Mouse (Mus musculus): Measurements from ENCODE around the gene Dbr1. TPM values are rescaled to one million over a fixed set of nuclear protein-coding genes. Genes with fewer than 3 reads are reported as not detected.
A peak's percentile ranks its signal among the peaks of the same experiment; 100 is the strongest.

The Dbr1 gene
- polyA plus RNA-seq, 1 experiment from 2014 or later, result 17.2 TPM

DNA sequence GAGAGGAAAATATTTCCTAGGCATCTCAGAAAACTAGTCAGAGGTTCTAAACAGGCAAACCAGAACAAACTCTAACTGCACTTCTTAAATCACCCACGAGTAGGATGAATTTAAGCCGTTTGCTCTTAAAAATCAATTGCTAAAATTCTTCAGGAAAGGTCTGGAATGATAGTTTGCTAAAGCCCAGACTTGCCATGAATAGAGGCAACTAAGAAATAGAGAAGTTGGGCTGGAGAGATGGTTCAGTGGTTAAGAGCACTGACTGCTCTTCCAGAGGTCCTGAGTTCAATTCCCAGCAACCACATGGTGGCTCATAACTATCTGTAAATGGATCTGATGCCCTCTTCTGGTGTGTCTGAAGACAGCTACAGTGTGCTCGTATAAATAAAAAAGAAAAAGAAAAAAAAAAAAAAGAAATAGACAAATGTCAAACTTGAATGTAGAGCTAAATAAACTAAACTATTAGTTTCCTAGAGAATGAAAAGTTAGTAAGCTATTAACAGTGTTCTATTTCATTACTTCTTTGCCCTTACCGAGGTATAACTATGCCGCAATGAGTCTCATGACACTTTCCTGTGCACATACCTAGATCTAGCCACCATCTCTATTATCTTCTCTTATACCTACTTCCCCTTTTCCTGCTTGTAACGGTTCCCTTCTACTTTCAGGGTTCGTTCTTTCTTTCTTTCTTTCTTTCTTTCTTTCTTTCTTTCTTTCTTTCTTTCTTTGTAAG is 16.6 kb upstream of the Dbr1 start:
- H3K36me3 ChIP-seq (ENCODE audit: control insufficient read depth, insufficient read depth), result no peaks in the 10 kb centered on the region
- H3K27ac ChIP-seq (ENCODE audit: low read length), result no peak overlapping the region
- H3K9ac ChIP-seq (ENCODE audit: low read length), result no peak overlapping the region
- H3K4me2 ChIP-seq (ENCODE audit: low read depth, low read length), result no peak overlapping the region
- peaks cover 7% of the 10 kb centered on the region for H3K4me1 ChIP-seq (ENCODE audit: control insufficient read depth, insufficient read depth, low read length)
- no peak for ATAC-seq (replicated peaks; ENCODE audit: extremely low read depth, insufficient read depth, low FRiP score)
- no peaks in the 10 kb centered on the region for H3K27me3 ChIP-seq (ENCODE audit: control insufficient read depth, insufficient read depth, low read length)
- H3K9me3 ChIP-seq (replicated peaks; ENCODE audit: control insufficient read depth, low read length), result no peaks in the 10 kb centered on the region
- no peak overlapping the region for H3K4me3 ChIP-seq (ENCODE audit: low read length)
- 79% methylated on average over 7 of the region's 7 CpGs for WGBS

- H3K4me3 ChIP-seq (ENCODE audit: low read length), result no peak overlapping the region
- H3K9ac ChIP-seq (ENCODE audit: low read length), result no peak overlapping the region
- no peaks in the 10 kb centered on the region for H3K9me3 ChIP-seq (replicated peaks; ENCODE audit: control insufficient read depth, low read length)
- no peak overlapping the region for H3K27ac ChIP-seq (ENCODE audit: low read length)
- no peaks in the 10 kb centered on the region for H3K27me3 ChIP-seq (ENCODE audit: control insufficient read depth, insufficient read depth, low read length)
- H3K36me3 ChIP-seq (ENCODE audit: control insufficient read depth, insufficient read depth), result no peaks in the 10 kb centered on the region
- peaks cover 7% of the 10 kb centered on the region for H3K4me1 ChIP-seq (ENCODE audit: control insufficient read depth, insufficient read depth, low read length)
- no peak for ATAC-seq (replicated peaks; ENCODE audit: extremely low read depth, insufficient read depth, low FRiP score)
- no peak overlapping the region for H3K4me2 ChIP-seq (ENCODE audit: low read depth, low read length)
Observed at GRCm38 (mm10) chr9:99559557-99559904, 16.1 kb upstream of the Dbr1 start.

GRCm38 (mm10) chr9:99560389-99560788 is 15.2 kb upstream of the Dbr1 start:
- WGBS, result 89% methylated on average over 3 of the region's 3 CpGs

DNA sequence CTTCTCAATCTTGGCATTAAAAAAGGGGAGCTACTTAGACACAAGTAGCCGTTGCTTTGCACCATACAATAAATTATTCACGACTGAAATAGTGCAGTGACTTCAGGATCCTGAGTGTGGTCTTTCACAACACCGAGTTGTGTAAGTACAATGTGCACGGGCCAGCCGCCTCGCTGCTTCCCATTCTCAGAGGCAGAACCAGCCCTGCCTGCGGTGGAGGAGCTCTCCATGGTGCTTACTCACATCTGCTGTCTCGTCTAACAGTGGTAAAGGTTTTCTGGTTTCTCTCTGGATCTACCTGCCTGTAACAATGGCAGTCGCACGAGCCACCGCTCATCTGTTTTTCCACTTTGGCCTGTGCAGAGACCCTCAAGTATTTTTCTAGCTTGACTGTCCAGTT is 11.9 kb upstream of the Dbr1 start:
- no peak overlapping the region for H3K9ac ChIP-seq (ENCODE audit: low read length)
- no peaks in the 10 kb centered on the region for H3K36me3 ChIP-seq (ENCODE audit: control insufficient read depth, insufficient read depth)
- ATAC-seq (replicated peaks; ENCODE audit: extremely low read depth, insufficient read depth, low FRiP score), result no peak
- H3K9me3 ChIP-seq (replicated peaks; ENCODE audit: control insufficient read depth, low read length), result no peaks in the 10 kb centered on the region
- no peak overlapping the region for H3K27ac ChIP-seq (ENCODE audit: low read length)
- H3K4me2 ChIP-seq (ENCODE audit: low read depth, low read length), result no peak overlapping the region
- H3K4me1 ChIP-seq (ENCODE audit: control insufficient read depth, insufficient read depth, low read length), result peaks cover 12% of the 10 kb centered on the region
- H3K4me3 ChIP-seq (ENCODE audit: low read length), result no peak overlapping the region
- no peaks in the 10 kb centered on the region for H3K27me3 ChIP-seq (ENCODE audit: control insufficient read depth, insufficient read depth, low read length)
- WGBS, result 16% methylated on average over 11 of the region's 11 CpGs

More at GRCm38 (mm10) chr9:99560389-99560788, 15.2 kb upstream of the Dbr1 start:
- Histone ChIP-seq H3K27me3 (ENCODE audit: control insufficient read depth, insufficient read depth, low read length) (no peaks in the 10 kb centered on the region), H3K4me1 (ENCODE audit: control insufficient read depth, insufficient read depth, low read length) (peaks cover 7% of the 10 kb centered on the region), H3K36me3 (ENCODE audit: control insufficient read depth, insufficient read depth) (no peaks in the 10 kb centered on the region), H3K4me3 (ENCODE audit: low read length) (no peak overlapping the region), H3K9me3 (replicated peaks; ENCODE audit: control insufficient read depth, low read length) (no peaks in the 10 kb centered on the region), H3K27ac (ENCODE audit: low read length) (no peak overlapping the region), H3K9ac (ENCODE audit: low read length) (no peak overlapping the region), H3K4me2 (ENCODE audit: low read depth, low read length) (no peak overlapping the region)
- no peak for ATAC-seq (replicated peaks; ENCODE audit: extremely low read depth, insufficient read depth, low FRiP score)

DNA sequence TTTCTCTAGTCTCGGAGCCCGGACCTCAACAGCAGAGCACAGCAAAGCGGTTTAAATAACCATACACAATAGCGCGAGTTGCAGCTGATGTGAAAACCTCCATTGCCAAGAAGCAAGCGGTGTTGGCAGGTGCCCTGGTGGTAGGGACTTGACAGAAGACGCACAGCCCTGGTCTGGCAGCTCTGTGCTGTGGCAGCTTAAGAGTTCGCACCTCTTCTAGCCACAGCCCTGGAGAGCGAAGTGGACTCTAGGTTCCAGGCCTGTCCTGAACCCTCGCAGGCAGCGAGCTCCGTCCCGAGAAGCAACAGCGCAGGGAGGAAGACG is 7.6 kb upstream of the Dbr1 start:
- no peak; the same call in 1 of the 2 replicates for ATAC-seq (replicated peaks; ENCODE audit: extremely low read depth, insufficient read depth, low FRiP score)
- 2% methylated on average over 15 of the region's 15 CpGs for WGBS

DNA sequence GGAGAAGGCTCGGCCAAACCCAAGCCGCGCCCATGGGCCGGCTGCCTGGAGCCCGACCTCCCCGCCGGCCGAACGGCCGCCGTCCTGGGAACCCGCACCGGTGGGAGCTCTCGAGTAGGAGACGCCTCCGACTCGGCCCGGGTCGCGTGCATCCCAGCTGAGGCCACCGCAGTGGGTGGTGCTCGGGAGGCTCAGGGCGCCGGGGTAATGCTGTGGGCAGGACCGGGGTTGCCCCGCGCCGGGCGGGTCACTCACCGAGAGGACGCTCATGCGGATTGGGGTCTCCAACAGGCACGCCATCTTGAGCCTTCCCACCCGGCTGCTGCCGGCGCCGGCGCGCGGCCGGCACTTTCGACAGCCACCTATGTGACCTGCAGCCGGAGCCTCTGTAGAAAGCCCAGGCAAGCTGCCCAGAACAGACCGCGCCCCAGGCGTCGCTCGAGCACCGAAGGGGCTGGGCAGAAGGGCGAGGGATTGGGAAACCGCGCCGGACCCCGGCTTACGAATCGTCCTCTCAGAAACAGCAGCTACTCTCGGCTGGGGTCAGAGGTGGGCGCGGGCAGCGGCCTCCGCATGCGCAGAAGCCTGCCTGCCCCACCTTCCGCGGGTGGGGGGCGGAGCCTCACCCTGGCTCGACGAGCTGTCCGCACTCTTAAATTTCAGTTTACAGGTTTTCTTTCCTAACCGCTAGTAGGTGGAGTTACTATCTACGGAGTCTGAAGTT is 7.1 kb upstream of the Dbr1 start, which contains the start of gene Armc8:
Gene Armc8 (minus strand): TSS at position 553 of the 724 bp plus-strand sequence.
- H3K9me3 ChIP-seq (replicated peaks; ENCODE audit: control insufficient read depth, low read length), result no peaks in the 10 kb centered on the region
- no peaks in the 10 kb centered on the region for H3K27me3 ChIP-seq (ENCODE audit: control insufficient read depth, insufficient read depth, low read length)
- peak within 1 kb of the TSS; percentile 69 for H3K4me3 ChIP-seq (ENCODE audit: low read length)
- no peaks in the 10 kb centered on the region for H3K36me3 ChIP-seq (ENCODE audit: control insufficient read depth, insufficient read depth)
- WGBS, result under 1% methylated on average over 70 of the region's 70 CpGs
- ATAC-seq (replicated peaks; ENCODE audit: extremely low read depth, insufficient read depth, low FRiP score), result peak; percentile 96
- H3K4me1 ChIP-seq (ENCODE audit: control insufficient read depth, insufficient read depth, low read length), result peaks cover 8% of the 10 kb centered on the region
- peak within 1 kb of the TSS; percentile 95 for H3K27ac ChIP-seq (ENCODE audit: low read length)
- H3K9ac ChIP-seq (ENCODE audit: low read length), result peak within 1 kb of the TSS; percentile 81
- H3K4me2 ChIP-seq (ENCODE audit: low read depth, low read length), result peak within 1 kb of the TSS; percentile 95

More for the DNA sequence above, 7.6 kb upstream of the Dbr1 start:
- H3K36me3 ChIP-seq (ENCODE audit: control insufficient read depth, insufficient read depth), result no peaks in the 10 kb centered on the region
- peak overlapping the region; percentile 95 for H3K4me2 ChIP-seq (ENCODE audit: low read depth, low read length)
- peaks cover 8% of the 10 kb centered on the region for H3K4me1 ChIP-seq (ENCODE audit: control insufficient read depth, insufficient read depth, low read length)
- H3K27ac ChIP-seq (ENCODE audit: low read length), result peak overlapping the region; percentile 95
- H3K9ac ChIP-seq (ENCODE audit: low read length), result peak overlapping the region; percentile 81
- peak overlapping the region; percentile 69 for H3K4me3 ChIP-seq (ENCODE audit: low read length)
- H3K9me3 ChIP-seq (replicated peaks; ENCODE audit: control insufficient read depth, low read length), result no peaks in the 10 kb centered on the region
- H3K27me3 ChIP-seq (ENCODE audit: control insufficient read depth, insufficient read depth, low read length), result no peaks in the 10 kb centered on the region

GRCm38 (mm10) chr9:99569071-99569397 is 6.6 kb upstream of the Dbr1 start:
- WGBS, result under 1% methylated on average over 9 of the region's 9 CpGs

DNA sequence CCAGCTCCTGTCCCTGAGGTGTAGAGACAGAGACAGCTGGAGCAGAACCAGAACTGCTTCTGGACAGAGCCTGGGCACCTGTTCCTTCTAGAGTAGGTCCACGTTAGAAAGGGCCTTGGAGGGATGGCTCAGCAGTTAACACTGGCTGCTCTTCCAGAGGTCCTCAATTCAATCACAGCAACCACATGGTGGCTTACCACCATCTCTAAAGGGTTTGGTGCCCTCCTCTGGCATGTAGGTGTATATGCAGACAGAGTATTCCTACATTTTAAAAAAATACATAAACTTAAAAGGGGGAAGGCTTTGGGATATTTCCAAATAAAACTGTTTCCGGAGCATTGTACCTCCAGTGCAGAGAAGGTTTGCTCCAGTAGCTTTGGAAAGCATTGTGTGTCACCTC is 5.1 kb downstream of the Dbr1 start:
- 33% methylated on average over 2 of the region's 2 CpGs for WGBS

More at GRCm38 (mm10) chr9:99569071-99569397, 6.6 kb upstream of the Dbr1 start:
- ATAC-seq (replicated peaks; ENCODE audit: extremely low read depth, insufficient read depth, low FRiP score), result peak; percentile 47
- H3K27me3 ChIP-seq (ENCODE audit: control insufficient read depth, insufficient read depth, low read length), result no peaks in the 10 kb centered on the region
- peak overlapping the region; percentile 69 for H3K4me3 ChIP-seq (ENCODE audit: low read length)
- peak overlapping the region; percentile 75 for H3K4me2 ChIP-seq (ENCODE audit: low read depth, low read length)
- H3K27ac ChIP-seq (ENCODE audit: low read length), result peak overlapping the region; percentile 95
- H3K9me3 ChIP-seq (replicated peaks; ENCODE audit: control insufficient read depth, low read length), result no peaks in the 10 kb centered on the region
- H3K36me3 ChIP-seq (ENCODE audit: control insufficient read depth, insufficient read depth), result no peaks in the 10 kb centered on the region
- peak overlapping the region; percentile 81 for H3K9ac ChIP-seq (ENCODE audit: low read length)
- peaks cover 8% of the 10 kb centered on the region for H3K4me1 ChIP-seq (ENCODE audit: control insufficient read depth, insufficient read depth, low read length)

GRCm38 (mm10) chr9:99587505-99588202 is 12.1 kb downstream of the Dbr1 start:
- H3K4me3 ChIP-seq (ENCODE audit: low read length), result no peak overlapping the region
- no peak overlapping the region for H3K9ac ChIP-seq (ENCODE audit: low read length)
- 26% methylated on average over 8 of the region's 8 CpGs for WGBS
- no peak for ATAC-seq (replicated peaks; ENCODE audit: extremely low read depth, insufficient read depth, low FRiP score)
- no peaks in the 10 kb centered on the region for H3K9me3 ChIP-seq (replicated peaks; ENCODE audit: control insufficient read depth, low read length)
- H3K36me3 ChIP-seq (ENCODE audit: control insufficient read depth, insufficient read depth), result peaks cover 18% of the 10 kb centered on the region
- H3K27ac ChIP-seq (ENCODE audit: low read length), result no peak overlapping the region
- H3K27me3 ChIP-seq (ENCODE audit: control insufficient read depth, insufficient read depth, low read length), result no peaks in the 10 kb centered on the region
- no peaks in the 10 kb centered on the region for H3K4me1 ChIP-seq (ENCODE audit: control insufficient read depth, insufficient read depth, low read length)
- no peak overlapping the region for H3K4me2 ChIP-seq (ENCODE audit: low read depth, low read length)

More for the DNA sequence above, 5.1 kb downstream of the Dbr1 start:
- Histone ChIP-seq H3K27ac (ENCODE audit: low read length) (no peak overlapping the region), H3K4me2 (ENCODE audit: low read depth, low read length) (no peak overlapping the region), H3K9ac (ENCODE audit: low read length) (no peak overlapping the region), H3K36me3 (ENCODE audit: control insufficient read depth, insufficient read depth) (peaks cover 18% of the 10 kb centered on the region), H3K4me1 (ENCODE audit: control insufficient read depth, insufficient read depth, low read length) (peaks cover 9% of the 10 kb centered on the region), H3K27me3 (ENCODE audit: control insufficient read depth, insufficient read depth, low read length) (no peaks in the 10 kb centered on the region), H3K9me3 (replicated peaks; ENCODE audit: control insufficient read depth, low read length) (no peaks in the 10 kb centered on the region), H3K4me3 (ENCODE audit: low read length) (no peak overlapping the region)
- no peak for ATAC-seq (replicated peaks; ENCODE audit: extremely low read depth, insufficient read depth, low FRiP score)
